Mouse (Mus musculus): Measurements from ENCODE around the gene Gm5108. TPM values are rescaled to one million over a fixed set of nuclear protein-coding genes. Genes with fewer than 3 reads are reported as not detected.

The Gm5108 gene
- total RNA-seq, 2 experiments from 2014 or later = not detected

GRCm38 (mm10) chr5:68020870-68021269, 79.4 kb downstream of the Gm5108 start:
- DNase-seq (ENCODE audit: low spot score in 2 of 2) = no peak

Other genes starting within 250 kb of the Gm5108 start
- gene Atp8a1, start 94.2 kb upstream of the Gm5108 start, total RNA-seq (2021) = 100 to 1,000 TPM; 169 to 192 TPM
- not detected for gene Gm21905, start 4.8 kb downstream of the Gm5108 start, total RNA-seq (2021)
- not detected for gene Grxcr1, start 90.2 kb downstream of the Gm5108 start, total RNA-seq (2021)

All from left cerebral cortex, adult 18-20 months (tissue).